Mouse (Mus musculus) midbrain, embryonic 15.5 days (tissue): ENCODE measurements around the gene Robo2. TPM values are rescaled to one million over a fixed set of nuclear protein-coding genes. Genes with fewer than 3 reads are reported as not detected.

Experiments
- ATAC-seq: fragments of 200-750 bp; cut with Nextera tagmentation; replicated peaks from 2 replicates; pipeline ENCODE4 v1.8.0; 2017; ENCODE audit warnings: moderate TSS enrichment
- H3K27ac ChIP-seq: fragments of 300-500 bp; sonication (generic); 2 replicates; pipeline ENCODE4 v1.5.1; 2015; ENCODE audit warnings: mild to moderate bottlenecking, inconsistent platforms
- H3K27me3 ChIP-seq: fragments of 300-500 bp; sonication (generic); replicated peaks from 2 replicates; pipeline ENCODE4 v1.6.1; 2015; ENCODE audit warnings: inconsistent platforms
- H3K36me3 ChIP-seq: fragments of 300-500 bp; sonication (generic); replicated peaks from 2 replicates; pipeline ENCODE4 v1.6.1; 2015; ENCODE audit warnings: inconsistent platforms
- H3K4me1 ChIP-seq: fragments of 300-500 bp; sonication (generic); 2 replicates; pipeline ENCODE4 v1.6.1; 2015; ENCODE audit warnings: inconsistent platforms
- H3K4me2 ChIP-seq: fragments of 300-500 bp; sonication (generic); 2 replicates; pipeline ENCODE4 v1.6.1; 2015; ENCODE audit warnings: inconsistent platforms, mild to moderate bottlenecking, moderate library complexity
- H3K4me3 ChIP-seq: fragments of 300-500 bp; sonication (generic); 2 replicates; pipeline ENCODE4 v1.5.1; 2015; ENCODE audit warnings: mild to moderate bottlenecking, inconsistent platforms
- H3K9ac ChIP-seq: fragments of 300-500 bp; sonication (generic); 2 replicates; pipeline ENCODE4 v1.6.1; 2015; ENCODE audit warnings: mild to moderate bottlenecking, inconsistent platforms
- H3K9me3 ChIP-seq: fragments of 300-500 bp; sonication (generic); 2 replicates; pipeline ENCODE4 v1.6.1; 2016; ENCODE audit warnings: inconsistent platforms
- WGBS: fragments of 180-500 bp; shearing (Covaris S2); methylation state at CpG from one replicate; pipeline ENCODE4 v1.1.7; 2015; ENCODE audit warnings: mixed read lengths; 5-methylcytosine and 5-hydroxymethylcytosine counted together
- microRNA counts: library from miRNA; unstranded; fragments of <30 nt; microRNA quantifications from one replicate; lab custom pipeline; 2016
- microRNA-seq: library from miRNA; unstranded; fragments of <30 nt; microRNA quantifications from one replicate; pipeline ENCODE4, GENCODE M21; 2016
- polyA plus RNA-seq: library from polyadenylated mRNA; unstranded; fragments of >200 nt; fragmentation: Nextera tagmentation; extraction: Ambion mirVana; gene quantifications from 2 replicates; pipeline ENCODE4 v1.2.1, GENCODE M21; 2015

Robo2 gene
- polyA plus RNA-seq, 1 experiment from 2014 or later: 91.6 TPM

DNA sequence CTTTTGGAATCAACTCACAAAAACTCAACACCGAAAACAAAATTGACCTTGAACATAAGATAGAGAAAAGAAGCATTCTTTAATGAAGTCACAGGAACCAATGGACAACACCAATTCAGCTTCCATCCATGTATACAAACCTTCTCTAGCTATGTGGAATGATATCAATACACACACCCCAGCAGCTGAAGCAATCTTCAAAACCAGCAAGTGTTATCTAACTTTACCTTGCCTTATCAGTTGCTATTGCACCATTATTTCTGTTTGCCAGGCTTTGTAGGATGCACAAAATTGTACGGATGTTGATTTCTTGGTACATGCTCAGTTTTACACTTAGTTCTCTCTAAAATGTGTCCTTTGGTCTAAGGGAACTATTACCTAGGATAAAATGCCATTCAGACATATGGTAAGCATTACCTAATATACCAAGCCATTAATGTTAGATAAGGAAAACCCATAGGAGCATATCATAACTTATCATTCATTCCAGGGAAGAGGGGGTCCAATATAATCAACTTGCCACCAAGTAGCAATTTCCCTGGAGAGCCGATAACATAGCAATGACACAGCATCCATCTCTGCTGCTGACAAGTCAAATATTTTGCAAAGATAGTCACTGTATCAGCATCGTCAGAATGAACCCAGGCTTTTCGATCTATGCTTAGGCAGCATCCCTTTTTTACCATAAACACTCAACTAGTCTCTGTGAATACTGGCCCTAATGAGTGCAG is 537.6 kb downstream of the Robo2 start:
- Histone ChIP-seq H3K36me3 (no peaks in the 10 kb centered on the region), H3K4me3 (no peak overlapping the region), H3K4me2 (no peak overlapping the region), H3K9ac (no peak overlapping the region), H3K4me1 (no peaks in the 10 kb centered on the region), H3K9me3 (no peaks in the 10 kb centered on the region), H3K27me3 (no peaks in the 10 kb centered on the region), H3K27ac (no peak overlapping the region)
- no peak for ATAC-seq
- WGBS: 91% methylated on average over 5 of the region's 5 CpGs

DNA sequence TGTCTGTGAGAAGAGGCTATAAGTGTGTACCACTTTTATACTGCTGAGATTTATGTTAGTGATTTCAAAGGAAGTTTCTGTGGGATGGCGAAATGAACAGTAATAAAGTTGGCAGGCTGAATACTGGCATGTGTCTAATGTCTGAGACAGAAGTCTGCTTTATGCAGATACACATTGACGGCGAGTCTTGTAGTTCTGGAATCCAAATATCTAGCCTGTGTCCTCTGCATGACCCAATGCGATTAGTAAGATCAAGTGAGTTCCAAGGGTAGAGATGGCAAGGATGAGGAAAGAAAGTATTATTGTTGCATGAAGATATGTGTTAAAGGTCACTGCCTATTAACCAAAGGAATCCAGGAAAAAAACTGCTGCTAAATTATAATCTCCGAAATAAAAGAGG is 541.3 kb downstream of the Robo2 start:
- H3K27me3 ChIP-seq: no peaks in the 10 kb centered on the region
- H3K9ac ChIP-seq: no peak overlapping the region
- no peak overlapping the region for H3K27ac ChIP-seq
- ATAC-seq: no peak
- no peak overlapping the region for H3K4me2 ChIP-seq
- H3K36me3 ChIP-seq: no peaks in the 10 kb centered on the region
- H3K4me3 ChIP-seq: no peak overlapping the region
- no peaks in the 10 kb centered on the region for H3K9me3 ChIP-seq
- WGBS: 86% methylated on average over 5 of the region's 5 CpGs
- H3K4me1 ChIP-seq: no peaks in the 10 kb centered on the region

DNA sequence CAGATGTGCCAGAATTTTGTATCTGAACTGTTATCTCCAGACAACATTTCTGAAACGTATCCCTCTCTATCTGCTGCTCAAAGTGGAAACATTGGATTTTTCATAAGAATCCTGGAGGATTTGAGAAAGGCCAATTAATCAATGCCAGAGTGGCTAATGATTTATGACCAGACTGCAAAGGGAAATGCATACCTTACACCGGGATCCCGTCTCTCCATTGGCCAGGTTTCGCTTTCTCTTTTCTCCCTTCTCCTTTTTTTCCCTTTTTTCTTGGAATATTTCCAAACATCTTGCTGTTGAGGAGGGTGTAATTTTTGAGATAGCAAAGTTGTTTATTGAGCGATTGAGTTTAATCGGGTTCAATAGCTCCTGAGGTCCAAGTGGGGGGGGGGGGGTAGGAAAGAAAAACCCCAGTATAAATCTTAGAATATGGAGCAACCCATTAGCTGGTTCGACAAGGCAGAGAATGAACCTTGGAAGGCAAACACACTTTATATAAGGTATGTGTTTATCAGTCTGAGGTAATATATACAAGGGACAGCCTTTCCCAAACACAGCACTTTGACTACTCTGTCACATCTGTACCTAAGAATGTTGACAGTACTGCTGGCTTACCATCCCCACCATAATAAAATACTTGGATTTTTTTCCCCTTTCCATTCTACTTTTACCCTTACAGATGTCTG is 542.0 kb downstream of the Robo2 start:
- no peaks in the 10 kb centered on the region for H3K27me3 ChIP-seq
- 87% methylated on average over 7 of the region's 7 CpGs for WGBS
- H3K4me3 ChIP-seq: no peak overlapping the region
- peaks cover 4% of the 10 kb centered on the region; the same call in 1 of the 2 replicates for H3K4me1 ChIP-seq
- no peak overlapping the region for H3K4me2 ChIP-seq
- H3K27ac ChIP-seq: no peak overlapping the region
- no peak for ATAC-seq
- H3K36me3 ChIP-seq: no peaks in the 10 kb centered on the region
- no peaks in the 10 kb centered on the region for H3K9me3 ChIP-seq
- no peak overlapping the region for H3K9ac ChIP-seq

DNA sequence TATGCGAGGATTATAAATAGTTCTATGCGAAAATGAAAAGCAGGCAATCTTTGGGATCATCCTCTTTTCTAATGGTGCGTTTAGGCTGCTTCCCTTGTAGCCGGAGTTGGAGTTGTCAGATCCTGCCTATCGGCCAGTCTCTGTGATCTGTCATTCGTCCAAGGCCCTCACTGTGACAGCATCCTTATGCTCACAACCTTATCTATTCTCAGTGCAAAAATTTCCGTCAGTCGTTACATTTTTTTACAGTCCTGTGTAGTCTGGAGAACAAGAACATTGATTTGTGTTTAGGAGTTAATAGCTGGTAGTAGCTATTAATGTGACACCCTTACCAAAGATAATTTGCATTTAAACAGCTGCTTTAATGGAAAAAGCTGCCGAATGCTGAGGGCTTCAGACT is 547.0 kb downstream of the Robo2 start:
- Histone ChIP-seq H3K27ac (0 out of 2 replicates have a peak overlapping the region, but pooled peaks have one; percentile 32), H3K4me3 (no peak overlapping the region), H3K36me3 (no peaks in the 10 kb centered on the region), H3K4me2 (no peak overlapping the region; the same call in 1 of the 2 replicates), H3K27me3 (no peaks in the 10 kb centered on the region), H3K9me3 (no peaks in the 10 kb centered on the region), H3K4me1 (peaks cover 23% of the 10 kb centered on the region), H3K9ac (no peak overlapping the region)
- 20% methylated on average over 9 of the region's 9 CpGs for WGBS
- 0 out of 2 replicates have a peak, but pooled peaks have one; percentile 24 for ATAC-seq

DNA sequence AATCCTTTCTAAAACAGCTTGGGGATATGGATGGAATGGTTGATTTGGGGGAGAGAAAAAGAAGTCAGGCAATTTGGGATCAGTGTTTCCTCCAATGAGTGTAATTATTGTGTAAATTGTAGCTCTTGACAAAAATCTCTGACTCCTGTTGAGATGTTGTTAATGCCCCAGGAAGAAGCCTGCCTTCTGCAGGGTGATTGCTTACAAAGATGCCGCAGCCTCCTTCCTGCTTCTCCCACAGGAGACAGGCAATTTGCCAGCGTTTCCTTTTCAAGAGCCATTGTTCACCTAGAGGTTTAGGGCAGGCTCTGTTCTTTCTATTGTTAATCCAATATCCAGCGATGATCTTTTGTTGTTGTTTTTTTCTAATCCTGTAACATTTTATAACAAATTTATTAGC is 547.9 kb downstream of the Robo2 start:
- Histone ChIP-seq H3K4me3 (no peak overlapping the region), H3K27ac (peak overlapping the region; percentile 50), H3K36me3 (no peaks in the 10 kb centered on the region), H3K9me3 (no peaks in the 10 kb centered on the region), H3K4me1 (peaks cover 23% of the 10 kb centered on the region), H3K9ac (no peak overlapping the region), H3K4me2 (peak overlapping the region; percentile 25; the same call in 1 of the 2 replicates), H3K27me3 (no peaks in the 10 kb centered on the region)
- WGBS: 0% methylated on average over 3 of the region's 3 CpGs
- 0 out of 2 replicates have a peak, but pooled peaks have one; percentile 27 for ATAC-seq

DNA sequence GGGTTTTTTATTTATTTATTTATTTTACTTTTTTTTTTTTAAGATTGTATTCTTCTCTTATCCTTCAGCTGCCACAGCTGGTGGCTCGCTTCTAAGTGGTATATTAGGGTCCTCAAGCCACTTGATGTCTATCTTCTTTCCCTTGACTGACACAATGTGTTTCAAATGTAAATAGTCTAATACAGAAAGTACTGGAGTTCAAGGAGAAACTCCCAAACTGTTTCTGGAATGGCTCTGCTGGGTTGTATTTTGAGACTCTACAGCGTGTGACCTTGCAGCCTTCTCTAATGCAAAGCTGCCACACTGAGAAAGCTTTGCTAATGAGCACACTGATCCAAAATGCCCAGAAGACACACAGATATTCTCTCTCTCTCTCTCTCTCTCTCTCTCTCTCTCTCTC is 552.9 kb downstream of the Robo2 start:
- H3K4me2 ChIP-seq: no peak overlapping the region

DNA sequence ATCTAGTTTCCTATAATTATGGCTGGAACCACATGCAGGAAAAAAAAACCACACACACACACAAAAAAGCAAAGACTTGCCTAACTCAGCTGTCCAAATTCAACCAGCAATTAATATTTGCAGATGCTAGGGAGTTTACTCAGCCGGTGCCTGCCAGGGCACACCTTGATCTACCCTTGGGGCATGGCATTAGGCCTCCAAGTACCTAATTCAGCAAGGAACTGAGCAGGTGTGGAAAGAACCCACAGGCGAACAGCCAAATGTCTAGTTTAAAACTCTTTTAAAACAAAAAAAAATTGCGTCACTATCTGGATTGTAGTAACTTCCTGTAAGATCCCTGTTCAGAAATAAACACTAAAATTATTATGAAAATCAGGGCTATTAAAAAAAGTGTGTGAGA is 555.8 kb downstream of the Robo2 start:
- H3K9me3 ChIP-seq: no peaks in the 10 kb centered on the region
- no peaks in the 10 kb centered on the region for H3K36me3 ChIP-seq
- H3K4me3 ChIP-seq: no peak overlapping the region
- 94% methylated on average over 3 of the region's 3 CpGs for WGBS
- no peaks in the 10 kb centered on the region for H3K4me1 ChIP-seq
- no peak overlapping the region for H3K9ac ChIP-seq
- H3K4me2 ChIP-seq: no peak overlapping the region
- ATAC-seq: no peak
- H3K27ac ChIP-seq: no peak overlapping the region
- H3K27me3 ChIP-seq: no peaks in the 10 kb centered on the region

More for the DNA sequence above, 552.9 kb downstream of the Robo2 start:
- no peaks in the 10 kb centered on the region for H3K36me3 ChIP-seq
- WGBS: 54% methylated on average over 2 of the region's 2 CpGs
- no peaks in the 10 kb centered on the region for H3K9me3 ChIP-seq
- no peak overlapping the region for H3K4me3 ChIP-seq
- no peak overlapping the region for H3K9ac ChIP-seq
- H3K27me3 ChIP-seq: no peaks in the 10 kb centered on the region
- H3K4me1 ChIP-seq: peaks cover 10% of the 10 kb centered on the region
- ATAC-seq: no peak; the same call in 1 of the 2 replicates
- H3K27ac ChIP-seq: no peak overlapping the region

MicroRNAs within 50 kb of the gene (microRNA counts, 519-probe panel; counts per million panel counts)
- microRNA mmu-miR-691 (lab: Ali Mortazavi, UCI): 1,054 counts per million, percentile 2 among the panel's probes with 10 or more counts

Small RNAs within 50 kb of the gene (microRNA-seq; reads per million reads assigned to microRNA genes)
- gene Gm24272: not detected
- not detected for gene Mir691
